Mouse (Mus musculus) intestine, embryonic 14.5 days (tissue): ENCODE measurements around the gene Slc25a10. TPM values are rescaled to one million over a fixed set of nuclear protein-coding genes. Genes with fewer than 3 reads are reported as not detected.

Source experiments
- ATAC-seq: fragments of 200-750 bp; cut with Nextera tagmentation; replicated peaks from 2 replicates; pipeline ENCODE4 v1.8.0; 2017; ENCODE audit warnings: low read depth, moderate number of reproducible peaks, moderate TSS enrichment, moderate library complexity; ENCODE audit not compliant: low FRiP score, low TSS enrichment
- DNase-seq: peaks from one replicate; pipeline ENCODE4 v3.0.0-alpha.2; 2018; ENCODE audit warnings: low spot score
- H3K27ac ChIP-seq: fragments of 300-500 bp; sonication (generic); 2 replicates; pipeline ENCODE4 v1.5.1; 2014; ENCODE audit warnings: low read depth, mild to moderate bottlenecking, control low read depth
- H3K27me3 ChIP-seq: fragments of 300-500 bp; sonication (generic); replicated peaks from 2 replicates; pipeline ENCODE4 v1.6.1; 2014; ENCODE audit warnings: low read length, control low read depth; ENCODE audit not compliant: control insufficient read depth, insufficient read depth
- H3K36me3 ChIP-seq: fragments of 300-500 bp; sonication (generic); 2 replicates; pipeline ENCODE4 v1.6.1; 2014; ENCODE audit warnings: low read length, control low read depth; ENCODE audit not compliant: control insufficient read depth, insufficient read depth
- H3K4me1 ChIP-seq: fragments of 300-500 bp; sonication (generic); replicated peaks from 2 replicates; pipeline ENCODE4 v1.6.1; 2014; ENCODE audit warnings: low read length, control low read depth, mixed read lengths; ENCODE audit not compliant: control insufficient read depth, insufficient read depth
- H3K4me2 ChIP-seq: fragments of 300-500 bp; sonication (generic); 2 replicates; pipeline ENCODE4 v1.6.1; 2014; ENCODE audit warnings: low read length
- H3K4me3 ChIP-seq: fragments of 300-500 bp; sonication (generic); 2 replicates; pipeline ENCODE4 v1.5.1; 2014; ENCODE audit warnings: low read depth, low read length, control low read depth, mixed read lengths
- H3K9ac ChIP-seq: fragments of 300-500 bp; sonication (generic); 2 replicates; pipeline ENCODE4 v1.6.1; 2014; ENCODE audit warnings: mild to moderate bottlenecking, low read length
- H3K9me3 ChIP-seq: fragments of 300-500 bp; sonication (generic); 2 replicates; pipeline ENCODE4 v1.6.1; 2016; ENCODE audit warnings: low read length, control low read depth; ENCODE audit not compliant: control insufficient read depth
- WGBS: fragments of 180-500 bp; shearing (Covaris S2); extraction: QIAGEN DNeasy Blood & Tissue Kit; methylation state at CpG from one replicate; pipeline ENCODE4 v1.1.7; 2014; 5-methylcytosine and 5-hydroxymethylcytosine counted together
- polyA plus RNA-seq: library from polyadenylated mRNA; unstranded; fragments of >200 nt; fragmentation: Nextera tagmentation; extraction: Ambion mirVana; gene quantifications from 2 replicates; pipeline ENCODE4 v1.2.1, GENCODE M21; 2014

Slc25a10 gene
- polyA plus RNA-seq, 1 experiment from 2014 or later: 83.1 TPM

DNA sequence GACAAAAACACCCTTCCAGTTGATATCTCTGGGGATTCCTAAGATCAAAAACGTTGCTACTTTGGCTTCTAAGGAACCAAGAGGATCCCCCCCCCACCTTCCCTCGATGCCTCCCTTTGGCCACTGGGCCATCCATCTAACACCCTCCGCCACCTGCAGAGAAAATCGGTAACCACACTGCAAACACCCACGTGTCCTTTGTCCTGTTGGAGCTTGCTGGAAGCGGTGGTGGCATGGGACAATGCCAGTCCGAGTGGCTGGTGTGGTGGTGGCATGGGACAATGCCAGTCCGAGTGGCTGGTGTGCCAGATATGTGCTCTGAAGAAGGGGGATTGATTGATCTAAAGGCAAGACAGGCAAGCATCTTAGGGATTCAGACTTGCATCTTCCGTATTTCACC, 40.0 kb downstream of the Slc25a10 start:
- 23% methylated on average over 9 of the region's 9 CpGs for whole genome bisulfite sequencing
- Histone ChIP-seq H3K27ac (no peak overlapping the region), H3K9me3 (no peaks in the 10 kb centered on the region), H3K4me3 (0 out of 2 replicates have a peak overlapping the region, but pooled peaks have one; percentile 39), H3K27me3 (peaks cover 65% of the 10 kb centered on the region), H3K9ac (no peak overlapping the region), H3K4me2 (no peak overlapping the region), H3K4me1 (peaks cover 2% of the 10 kb centered on the region; the same call in 1 of the 2 replicates), H3K36me3 (no peaks in the 10 kb centered on the region)
- DNase-seq: no peak
- no peak for ATAC-seq

DNA sequence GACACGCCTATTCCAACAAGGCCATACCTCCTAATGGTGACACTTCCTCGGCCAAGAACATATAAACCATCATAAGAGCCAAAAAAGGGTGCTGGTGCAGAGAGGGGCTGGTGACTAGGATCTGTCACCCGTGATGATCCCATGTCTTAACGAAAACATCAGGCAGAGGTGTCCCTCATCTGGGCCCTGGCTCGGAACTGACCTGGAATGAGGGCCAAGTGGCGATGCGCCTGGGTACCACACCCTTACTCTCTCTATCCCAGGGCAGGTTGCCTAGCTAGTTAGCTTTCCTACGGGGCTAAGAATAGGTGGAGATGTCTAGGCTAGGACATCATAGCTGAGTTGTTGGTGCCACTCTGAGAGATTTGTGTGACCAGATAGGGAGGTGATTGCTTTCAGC, 42.5 kb downstream of the Slc25a10 start:
- Histone ChIP-seq H3K27me3 (peaks cover 50% of the 10 kb centered on the region), H3K4me3 (no peak overlapping the region)
- WGBS: 80% methylated on average over 8 of the region's 8 CpGs

DNA sequence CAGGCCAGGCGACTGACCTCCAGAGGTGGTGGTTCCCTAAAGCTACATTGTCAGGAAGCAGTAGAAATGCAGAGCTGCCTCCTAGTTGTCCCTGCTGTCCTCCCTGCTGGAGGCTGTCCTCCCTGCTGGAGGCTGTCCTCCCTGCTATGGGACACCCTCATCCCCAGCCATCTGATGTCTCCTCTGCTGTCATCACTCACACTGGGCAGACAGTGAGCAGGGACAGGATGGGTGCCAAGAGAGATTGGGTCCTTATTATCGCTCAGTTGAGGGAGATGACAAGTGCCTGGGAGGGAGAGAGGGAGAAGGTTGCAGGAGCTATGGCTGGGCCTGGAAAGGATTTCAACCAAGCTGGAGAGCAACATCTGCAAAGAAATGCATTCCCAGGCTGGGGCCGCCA, 43.5 kb downstream of the Slc25a10 start:
- Histone ChIP-seq H3K9me3 (no peaks in the 10 kb centered on the region), H3K9ac (no peak overlapping the region), H3K4me2 (no peak overlapping the region), H3K4me3 (no peak overlapping the region), H3K27ac (no peak overlapping the region), H3K27me3 (peaks cover 40% of the 10 kb centered on the region), H3K4me1 (peaks cover 13% of the 10 kb centered on the region), H3K36me3 (no peaks in the 10 kb centered on the region)
- ATAC-seq (no peak), DNase-seq (no peak)
- 69% methylated on average over 3 of the region's 3 CpGs for WGBS

More for the DNA sequence above, 42.5 kb downstream of the Slc25a10 start:
- Histone ChIP-seq H3K36me3 (no peaks in the 10 kb centered on the region), H3K9me3 (no peaks in the 10 kb centered on the region), H3K4me2 (no peak overlapping the region), H3K27ac (no peak overlapping the region), H3K4me1 (peaks cover 2% of the 10 kb centered on the region; the same call in 1 of the 2 replicates), H3K9ac (no peak overlapping the region)
- ATAC-seq (no peak), DNase-seq (no peak)

DNA sequence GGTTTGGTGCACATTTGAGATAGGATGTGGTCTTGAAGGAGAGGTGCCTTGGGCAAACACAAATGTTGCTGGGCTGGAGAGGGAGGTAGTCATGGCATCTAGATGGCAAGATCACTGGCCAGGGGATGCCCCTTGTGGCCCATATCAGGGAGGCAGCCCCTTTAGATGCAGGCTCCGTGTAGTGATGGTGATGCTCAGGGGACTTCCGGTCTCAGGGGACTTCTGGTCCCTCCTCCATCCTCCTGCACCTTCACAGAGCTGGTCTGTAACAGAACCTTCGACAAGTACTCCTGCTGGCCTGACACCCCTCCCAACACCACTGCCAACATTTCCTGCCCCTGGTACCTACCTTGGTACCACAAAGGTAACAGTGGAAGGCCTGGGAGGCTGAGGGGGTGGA, 44.2 kb downstream of the Slc25a10 start:
- DNase-seq: no peak
- 68% methylated on average over 3 of the region's 3 CpGs for WGBS

DNA sequence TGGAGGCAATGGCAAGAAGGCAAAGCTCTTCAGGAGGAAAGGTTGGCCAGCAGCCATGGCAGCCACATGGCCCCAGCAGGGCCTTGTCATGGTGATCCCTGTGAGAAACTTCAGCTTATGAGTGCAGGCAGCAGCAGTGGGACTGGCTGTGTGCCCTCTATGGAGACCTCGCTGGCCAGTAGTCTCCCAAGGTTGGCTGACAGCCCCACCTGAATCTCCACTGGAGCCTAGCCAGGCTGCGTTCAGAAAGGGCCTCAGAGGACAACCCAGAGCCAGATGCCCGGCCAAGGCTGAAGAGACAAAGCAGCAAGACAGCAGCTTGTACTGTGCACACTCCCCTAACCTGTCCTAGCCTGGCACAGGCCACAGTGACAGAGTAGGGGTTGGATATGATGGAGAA, 46.8 kb downstream of the Slc25a10 start:
- 81% methylated on average over 3 of the region's 3 CpGs for WGBS
- DNase-seq (no peak), ATAC-seq (no peak)
- Histone ChIP-seq H3K27me3 (peaks cover 6% of the 10 kb centered on the region; the same call in 1 of the 2 replicates), H3K36me3 (peaks cover 21% of the 10 kb centered on the region), H3K4me2 (no peak overlapping the region), H3K4me1 (peaks cover 11% of the 10 kb centered on the region), H3K27ac (peak overlapping the region; percentile 64), H3K9ac (no peak overlapping the region), H3K4me3 (no peak overlapping the region), H3K9me3 (no peaks in the 10 kb centered on the region)

More for the DNA sequence above, 44.2 kb downstream of the Slc25a10 start:
- Histone ChIP-seq H3K36me3 (no peaks in the 10 kb centered on the region), H3K4me3 (no peak overlapping the region), H3K9me3 (no peaks in the 10 kb centered on the region), H3K4me2 (no peak overlapping the region), H3K9ac (no peak overlapping the region), H3K4me1 (peaks cover 11% of the 10 kb centered on the region), H3K27ac (no peak overlapping the region), H3K27me3 (peaks cover 33% of the 10 kb centered on the region)
- ATAC-seq: no peak

DNA sequence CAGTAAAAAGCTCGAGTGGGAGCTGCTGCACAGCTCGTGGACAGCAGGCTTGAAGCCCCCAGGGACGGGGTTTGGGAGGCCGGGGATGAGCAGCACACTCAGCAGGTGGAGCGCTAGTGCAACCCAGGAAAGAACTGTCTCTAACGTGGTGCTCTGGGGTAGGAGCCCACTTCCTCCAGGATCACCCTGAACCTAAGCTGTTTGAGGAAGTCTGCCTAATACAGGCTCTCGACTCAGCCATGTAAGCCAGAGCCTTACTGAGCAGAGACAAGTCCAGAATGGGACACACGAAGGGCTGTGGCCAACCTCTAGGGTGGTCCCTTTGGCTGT, 47.3 kb downstream of the Slc25a10 start:
- 50% methylated on average over 8 of the region's 8 CpGs for WGBS
- ATAC-seq: no peak; the same call in none of the 2 replicates
- no peak overlapping the region for H3K9ac ChIP-seq

DNA sequence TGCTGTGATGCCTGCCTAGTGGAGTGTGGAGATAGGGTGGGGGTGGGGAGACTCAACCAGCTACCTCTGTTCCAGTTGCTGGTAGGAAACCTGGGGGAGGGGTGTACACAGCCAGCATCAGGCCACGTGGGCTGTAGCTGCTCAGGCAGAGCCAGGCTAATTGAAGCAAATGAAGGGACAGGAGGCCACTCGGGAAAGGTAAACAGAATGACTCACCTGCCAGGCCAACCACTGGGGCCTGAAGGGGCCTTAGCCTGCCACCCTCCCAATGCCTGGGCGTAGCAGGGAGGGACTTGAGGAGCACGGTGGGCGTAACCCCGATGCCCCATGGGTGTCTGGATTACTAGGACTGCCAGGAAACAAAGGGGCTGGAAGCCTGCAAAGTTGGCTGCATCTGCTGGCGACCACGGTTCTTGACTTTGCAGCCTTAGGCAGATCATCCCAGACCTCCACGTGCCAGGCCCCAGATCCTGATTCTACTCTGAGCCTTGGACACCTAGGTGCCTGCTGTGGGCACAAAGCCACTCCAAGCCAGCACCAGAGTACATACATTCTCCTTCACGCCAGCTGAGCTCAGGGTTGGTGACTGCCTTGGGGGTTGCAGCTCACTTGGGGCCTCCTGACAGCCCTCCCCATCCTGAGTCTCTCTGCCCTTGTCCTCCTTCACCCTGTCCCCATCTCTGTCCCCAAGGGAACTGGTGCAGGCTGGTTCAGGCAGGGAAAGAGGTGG, 47.8 kb downstream of the Slc25a10 start:
- peak overlapping the region; percentile 5; the same call in 1 of the 2 replicates for H3K9ac ChIP-seq
- no peaks in the 10 kb centered on the region for H3K27me3 ChIP-seq
- peaks cover 31% of the 10 kb centered on the region for H3K36me3 ChIP-seq
- H3K4me2 ChIP-seq: peak overlapping the region; percentile 22; the same call in 1 of the 2 replicates
- H3K9me3 ChIP-seq: no peaks in the 10 kb centered on the region
- 22% methylated on average over 10 of the region's 10 CpGs for WGBS
- H3K4me3 ChIP-seq: no peak overlapping the region
- DNase-seq (peak; percentile 75), ATAC-seq (peak; percentile 83)
- H3K27ac ChIP-seq: peak overlapping the region; percentile 64
- peaks cover 11% of the 10 kb centered on the region for H3K4me1 ChIP-seq

More for the DNA sequence above, 47.3 kb downstream of the Slc25a10 start:
- no peak for DNase-seq
- Histone ChIP-seq H3K9me3 (no peaks in the 10 kb centered on the region), H3K4me3 (no peak overlapping the region), H3K4me1 (peaks cover 11% of the 10 kb centered on the region), H3K27ac (peak overlapping the region; percentile 64), H3K36me3 (peaks cover 25% of the 10 kb centered on the region), H3K27me3 (0 out of 2 replicates have a peak, but pooled peaks cover 5% of the 10 kb centered on the region), H3K4me2 (no peak overlapping the region)

DNA sequence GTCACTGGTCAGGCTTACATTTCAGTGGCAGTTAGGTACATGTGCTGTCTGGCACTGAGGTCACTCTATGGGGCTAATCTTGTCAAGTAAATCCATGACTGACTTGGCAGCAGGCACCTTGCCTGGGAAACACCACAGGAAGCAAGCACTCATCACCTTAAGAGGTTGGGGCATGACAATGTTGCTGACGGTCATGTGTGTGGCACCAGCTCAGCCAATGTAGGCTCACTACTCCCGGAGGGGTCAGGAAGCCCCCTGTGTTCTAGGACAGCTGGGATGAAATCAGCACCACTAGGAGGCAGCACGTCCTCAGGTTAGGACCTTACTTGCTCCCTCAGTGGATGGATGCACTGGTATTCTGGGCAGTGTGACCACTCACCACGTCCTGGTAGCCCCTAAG, 50.3 kb downstream of the Slc25a10 start:
- no peak for ATAC-seq
- H3K4me3 ChIP-seq: no peak overlapping the region
- H3K36me3 ChIP-seq: peaks cover 43% of the 10 kb centered on the region
- no peak overlapping the region for H3K9ac ChIP-seq
- H3K4me2 ChIP-seq: no peak overlapping the region
- H3K9me3 ChIP-seq: no peaks in the 10 kb centered on the region
- no peak for DNase-seq
- H3K27me3 ChIP-seq: no peaks in the 10 kb centered on the region
- peaks cover 11% of the 10 kb centered on the region for H3K4me1 ChIP-seq
- WGBS: 46% methylated on average over 4 of the region's 4 CpGs
- no peak overlapping the region for H3K27ac ChIP-seq

DNA sequence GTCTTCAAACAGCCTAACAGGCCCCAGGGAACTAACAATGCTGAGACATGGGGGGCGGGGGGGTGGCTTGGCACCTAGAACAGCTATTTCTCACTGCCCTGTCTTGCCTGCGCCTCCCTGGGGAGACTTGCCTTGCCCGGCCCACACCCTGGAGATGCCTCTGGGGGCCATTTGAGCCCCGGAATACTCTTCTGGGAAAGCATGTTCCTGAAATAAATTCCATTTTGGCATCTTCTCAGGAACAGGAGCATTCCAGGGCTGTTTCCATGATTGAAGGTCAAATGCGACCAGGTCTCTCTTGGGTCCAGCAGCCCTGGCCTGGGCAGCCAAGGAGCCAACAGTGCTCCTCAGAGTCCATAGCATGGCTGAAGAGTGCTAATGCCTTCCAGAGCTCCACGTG, 50.7 kb downstream of the Slc25a10 start:
- no peaks in the 10 kb centered on the region for H3K9me3 ChIP-seq
- H3K36me3 ChIP-seq: peaks cover 43% of the 10 kb centered on the region
- DNase-seq: no peak
- H3K27me3 ChIP-seq: no peaks in the 10 kb centered on the region
- H3K4me3 ChIP-seq: no peak overlapping the region
- no peak for ATAC-seq
- H3K9ac ChIP-seq: no peak overlapping the region
- WGBS: 82% methylated on average over 6 of the region's 6 CpGs
- H3K4me2 ChIP-seq: no peak overlapping the region
- peaks cover 11% of the 10 kb centered on the region for H3K4me1 ChIP-seq
- H3K27ac ChIP-seq: no peak overlapping the region
